Mouse (Mus musculus) B cell, adult 67 days (primary cell): ENCODE data around the gene Rac1. TPM values are rescaled to one million over a fixed set of nuclear protein-coding genes. Genes with fewer than 3 reads are reported as not detected.

Experiments used
- total RNA-seq, 2 experiments: library from RNA; stranded (reverse); gene quantifications; 4 replicates each; pipeline ENCODE4 v1.2.4; 2023

The Rac1 gene
- total RNA-seq = 100 to 1,000 TPM; 206 to 222 TPM

GRCm38 (mm10) chr5:143527486-143528307 lies at the start of gene Rac1:
Gene Rac1 (minus strand): TSS chr5:143528036.

GRCm38 (mm10) chr5:143464100-143464756 lies 63.6 kb downstream of the Rac1 start, which contains the start of gene Daglb:
Gene Daglb (plus strand): TSS chr5:143464584.

Other genes starting within 250 kb of the Rac1 start
- 1 to 10 TPM; 1.1 to 1.2 TPM for gene Zfp853, start 234.4 kb downstream of the Rac1 start, total RNA-seq
- 10 to 100 TPM; 33.8 to 40.0 TPM for gene E130309D02Rik, start 212.7 kb downstream of the Rac1 start, total RNA-seq
- gene Zdhhc4, start 198.8 kb downstream of the Rac1 start, total RNA-seq = 10 to 100 TPM; 60.1 to 68.7 TPM
- gene Grid2ip, start 170.7 kb downstream of the Rac1 start, total RNA-seq = not detected
- gene Kdelr2, start 124.2 kb downstream of the Rac1 start, total RNA-seq = 10 to 100 TPM; 35.9 to 39.9 TPM
- gene Daglb, start 63.5 kb downstream of the Rac1 start, total RNA-seq = 10 to 100 TPM; 15.8 to 17.3 TPM
- 1 to 10 TPM; 8.8 to 9.7 TPM for gene Cyth3, start 94.4 kb upstream of the Rac1 start, total RNA-seq
- gene Usp42, start 204.2 kb upstream of the Rac1 start, total RNA-seq = 10 to 100 TPM; 38.3 to 45.0 TPM